Comparison of ENCODE assay signal across 9 mouse cellular contexts in the genomic region with DNA sequence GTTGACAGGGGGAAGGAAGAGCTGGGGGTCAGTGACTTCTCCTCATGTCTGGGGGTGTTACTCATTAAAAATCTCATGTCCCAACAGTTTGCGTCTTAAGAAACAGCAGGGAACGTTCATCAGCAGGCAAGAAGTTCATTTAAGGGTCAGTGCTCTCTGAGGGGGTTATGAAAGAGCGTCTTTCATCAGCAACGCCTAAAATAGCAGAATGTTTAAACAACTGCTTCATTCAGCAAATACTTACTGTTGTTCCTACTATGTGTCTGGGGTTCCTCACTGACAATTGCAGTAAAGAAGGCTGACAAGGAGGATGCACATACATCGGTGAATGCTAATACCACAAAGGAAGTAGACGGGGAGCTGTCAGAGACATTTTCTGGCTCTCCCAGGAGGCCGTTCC.
A peak's percentile ranks its signal among the peaks of the same experiment; 100 is the strongest.
DNase-seq lines count a peak whose midpoint lies in the region; ATAC-seq lines count a peak whose summit lies in the region.
"Had no signal": no experiment of that assay in that cellular context is flagged by ENCODE, and none has a peak within 500 bp of the region (broad histone marks: within the 10 kb centered on the region; RNA-seq: fewer than 3 reads in every experiment).

No protein-coding gene starts in this region.

- DNase-seq in neural tube, embryonic 10.5 days (ENCODE audit: extremely low spot score, low spot score), result peak; percentile 18
- peak; percentile 64 for DNase-seq in embryonic facial prominence, embryonic 14.5 days (ENCODE audit: low spot score)
- no peak for DNase-seq in cerebellum, postnatal 10 days
- no peak for DNase-seq in ovary, postnatal 14 days (ENCODE audit: low spot score)
- no peak for DNase-seq in left cerebral cortex, postnatal 10 days (ENCODE audit: extremely low spot score in 1 of 2, low spot score in 2 of 2)

- H3K27ac ChIP-seq in neural tube, embryonic 15.5 days (replicated peaks), result no peak overlapping the region
- no peak overlapping the region for H3K27ac ChIP-seq in embryonic facial prominence, embryonic 14.5 days (replicated peaks; ENCODE audit: low read depth, low read length)
- peak overlapping the region; percentile 90 for H3K27ac ChIP-seq in lung, embryonic 15.5 days
- peak overlapping the region; percentile 9 for H3K27ac ChIP-seq in stomach, embryonic 16.5 days (ENCODE audit: low read length)
- H3K27ac ChIP-seq: limb, embryonic 15.5 days had no signal

- no peak for ATAC-seq in neural tube, embryonic 15.5 days (ENCODE audit: low FRiP score)
- peak; percentile 63; the same call in 1 of the 2 replicates for ATAC-seq in embryonic facial prominence, embryonic 14.5 days (ENCODE audit: low read depth)
- peak; percentile 84 for ATAC-seq in lung, embryonic 15.5 days (ENCODE audit: borderline replicate concordance, extremely low read depth, low FRiP score, low TSS enrichment)
- ATAC-seq in stomach, embryonic 16.5 days (ENCODE audit: insufficient read depth, low FRiP score), result peak; percentile 61; the same call in 1 of the 2 replicates

- H3K4me3 ChIP-seq in neural tube, embryonic 15.5 days (replicated peaks), result no peak overlapping the region
- no peak overlapping the region for H3K4me3 ChIP-seq in embryonic facial prominence, embryonic 14.5 days (ENCODE audit: low read depth, low read length)
- H3K4me3 ChIP-seq in lung, embryonic 15.5 days, result no peak overlapping the region
- no peak overlapping the region for H3K4me3 ChIP-seq in stomach, embryonic 16.5 days (replicated peaks; ENCODE audit: low read length)
- H3K4me3 ChIP-seq: limb, embryonic 15.5 days had no signal

- intact Hi-C loops in left cerebral cortex, postnatal 10 days (cut with DNase I), result no loop called here

- no peaks in the 10 kb centered on the region for H3K36me3 ChIP-seq in neural tube, embryonic 15.5 days
- H3K36me3 ChIP-seq in embryonic facial prominence, embryonic 14.5 days (ENCODE audit: control insufficient read depth, insufficient read depth, low read length), result no peaks in the 10 kb centered on the region
- no peaks in the 10 kb centered on the region for H3K36me3 ChIP-seq in lung, embryonic 15.5 days
- H3K36me3 ChIP-seq in stomach, embryonic 16.5 days (ENCODE audit: control insufficient read depth, insufficient read depth, low read length), result no peaks in the 10 kb centered on the region
- H3K36me3 ChIP-seq: limb, embryonic 15.5 days had no signal

- no peaks in the 10 kb centered on the region for H3K27me3 ChIP-seq in neural tube, embryonic 15.5 days (replicated peaks)
- no peaks in the 10 kb centered on the region for H3K27me3 ChIP-seq in embryonic facial prominence, embryonic 14.5 days (replicated peaks; ENCODE audit: control insufficient read depth, insufficient read depth, low read length)
- no peaks in the 10 kb centered on the region for H3K27me3 ChIP-seq in lung, embryonic 15.5 days
- no peaks in the 10 kb centered on the region for H3K27me3 ChIP-seq in stomach, embryonic 16.5 days (ENCODE audit: control insufficient read depth, insufficient read depth, low read length)
- H3K27me3 ChIP-seq: limb, embryonic 15.5 days had no signal

- no peak overlapping the region for H3K4me2 ChIP-seq in neural tube, embryonic 15.5 days
- H3K4me2 ChIP-seq in embryonic facial prominence, embryonic 14.5 days (ENCODE audit: low read depth, low read length), result no peak overlapping the region
- H3K4me2 ChIP-seq in lung, embryonic 15.5 days, result no peak overlapping the region
- H3K4me2 ChIP-seq in stomach, embryonic 16.5 days (ENCODE audit: low read depth, low read length), result no peak overlapping the region
- H3K4me2 ChIP-seq: limb, embryonic 15.5 days had no signal

- 20% methylated on average over 7 of the region's 7 CpGs for WGBS in neural tube, embryonic 15.5 days
- WGBS in embryonic facial prominence, embryonic 14.5 days, result 22% methylated on average over 7 of the region's 7 CpGs
- WGBS in lung, embryonic 15.5 days, result 5% methylated on average over 7 of the region's 7 CpGs
- WGBS in stomach, embryonic 16.5 days, result 9% methylated on average over 7 of the region's 7 CpGs

- H3K9ac ChIP-seq in neural tube, embryonic 15.5 days (replicated peaks), result no peak overlapping the region
- H3K9ac ChIP-seq in embryonic facial prominence, embryonic 14.5 days (ENCODE audit: low read depth, low read length), result no peak overlapping the region
- H3K9ac ChIP-seq in lung, embryonic 15.5 days, result no peak overlapping the region
- H3K9ac ChIP-seq in stomach, embryonic 16.5 days (ENCODE audit: low read length), result no peak overlapping the region
- H3K9ac ChIP-seq: limb, embryonic 15.5 days had no signal

- no peaks in the 10 kb centered on the region for H3K4me1 ChIP-seq in neural tube, embryonic 15.5 days
- peaks cover 5% of the 10 kb centered on the region; the same call in 1 of the 2 replicates for H3K4me1 ChIP-seq in embryonic facial prominence, embryonic 14.5 days (ENCODE audit: control insufficient read depth, insufficient read depth, low read length)
- peaks cover 44% of the 10 kb centered on the region for H3K4me1 ChIP-seq in lung, embryonic 15.5 days
- peaks cover 19% of the 10 kb centered on the region for H3K4me1 ChIP-seq in stomach, embryonic 16.5 days (ENCODE audit: control insufficient read depth, insufficient read depth, low read length)
- H3K4me1 ChIP-seq: limb, embryonic 15.5 days had no signal

- no peaks in the 10 kb centered on the region for H3K9me3 ChIP-seq in neural tube, embryonic 15.5 days (replicated peaks)
- H3K9me3 ChIP-seq in embryonic facial prominence, embryonic 14.5 days (ENCODE audit: control insufficient read depth, low read length), result no peaks in the 10 kb centered on the region
- H3K9me3 ChIP-seq in lung, embryonic 15.5 days, result no peaks in the 10 kb centered on the region
- H3K9me3 ChIP-seq in stomach, embryonic 16.5 days (replicated peaks; ENCODE audit: control insufficient read depth, low read length), result no peaks in the 10 kb centered on the region
- H3K9me3 ChIP-seq: limb, embryonic 15.5 days had no signal

Comparison
In these comparisons a context has a peak if more than half of its experiments do, and no peak if none do; other contexts are left out.
1. DNase-seq: peak in neural tube, embryonic 10.5 days (single experiment) and embryonic facial prominence, embryonic 14.5 days (single experiment); none in cerebellum, postnatal 10 days (0 of 2), ovary, postnatal 14 days (single experiment) and left cerebral cortex, postnatal 10 days (0 of 2).
2. H3K27ac ChIP-seq: peak in lung, embryonic 15.5 days (single experiment) and stomach, embryonic 16.5 days (single experiment); none in neural tube, embryonic 15.5 days (single experiment) and embryonic facial prominence, embryonic 14.5 days (single experiment).